Mouse (Mus musculus) urinary bladder, adult 2 months (tissue): ENCODE results near the gene Sost. TPM values are rescaled to one million over a fixed set of nuclear protein-coding genes. Genes with fewer than 3 reads are reported as not detected.
A peak's percentile ranks its signal among the peaks of the same experiment; 100 is the strongest.

ENCODE experiments used
- DNase-seq: peaks from one replicate; pipeline ENCODE4 v3.0.0; 2022; ENCODE audit warnings: low spot score
- polyA plus RNA-seq: library from polyadenylated mRNA; depleted of rRNA; stranded (reverse); fragments of >200 nt; gene quantifications from 2 replicates; pipeline ENCODE4 v1.2.3, GENCODE M21; 2012

Gene Sost
- polyA plus RNA-seq, 1 experiment: 0.03 TPM

DNA sequence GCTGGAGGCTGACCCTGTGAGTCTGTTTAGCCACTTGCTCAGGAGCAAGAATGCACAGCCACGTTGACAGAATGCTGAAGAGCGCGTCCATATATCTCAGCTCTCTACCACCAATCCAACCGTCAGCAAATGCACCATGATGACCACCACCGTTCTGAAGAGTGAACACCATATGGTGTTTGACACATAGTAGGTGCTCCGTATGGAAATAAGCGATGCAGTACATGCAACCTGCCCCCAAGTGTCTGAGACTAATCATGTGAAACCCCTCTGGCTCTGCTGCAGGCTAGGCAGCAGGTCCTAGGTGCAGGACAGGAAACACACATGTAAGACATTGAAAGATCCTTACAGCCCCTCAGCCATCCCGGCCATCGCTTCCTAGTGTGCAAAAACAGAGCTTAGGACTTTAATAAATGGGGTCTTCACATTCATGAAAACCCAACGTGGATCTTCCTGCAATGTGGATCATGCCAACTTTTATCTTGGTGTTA, 16.7 kb upstream of the Sost start:
- no peak for DNase-seq

DNA sequence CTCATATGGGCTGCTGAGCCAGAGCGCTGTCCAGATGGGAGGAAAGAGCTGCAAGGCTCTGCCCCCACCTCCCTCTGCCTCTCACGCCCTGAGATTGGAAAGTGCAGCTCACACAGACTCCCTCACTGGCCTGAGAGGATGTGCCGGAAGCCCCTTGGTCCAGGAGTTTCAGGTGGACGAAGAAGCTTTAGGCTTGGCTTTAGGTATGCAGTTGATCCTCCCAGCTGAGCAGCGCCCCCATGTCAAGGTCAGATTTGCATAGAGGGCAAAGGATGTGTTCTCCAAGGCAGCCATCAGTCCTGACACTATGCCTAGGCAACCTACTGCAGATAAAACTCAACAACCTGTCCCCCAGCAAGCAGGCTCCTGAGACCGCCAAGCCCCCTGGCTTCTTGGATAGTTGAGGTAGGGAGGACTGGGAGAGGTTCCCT, 16.2 kb upstream of the Sost start:
- no peak for DNase-seq

DNA sequence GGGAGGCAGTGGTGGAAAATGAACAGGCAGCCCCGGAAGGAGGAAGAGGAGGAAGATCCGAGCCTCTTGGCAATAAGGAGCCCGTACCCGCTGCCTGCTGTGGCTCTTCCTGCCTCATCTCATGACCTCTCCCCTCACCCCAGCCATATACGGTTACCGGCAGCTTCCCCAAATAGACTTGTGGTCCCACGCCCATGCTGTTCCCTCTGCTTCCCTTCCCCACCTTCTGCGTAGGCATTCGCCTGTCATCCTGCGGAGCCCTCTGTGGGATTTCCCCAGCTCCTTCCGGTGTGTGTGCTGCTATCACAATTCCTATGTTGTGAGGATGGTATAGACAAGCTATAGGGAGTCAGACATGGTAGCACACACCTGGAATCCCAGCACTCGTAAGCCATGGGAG, 15.0 kb upstream of the Sost start:
- no peak for DNase-seq

DNA sequence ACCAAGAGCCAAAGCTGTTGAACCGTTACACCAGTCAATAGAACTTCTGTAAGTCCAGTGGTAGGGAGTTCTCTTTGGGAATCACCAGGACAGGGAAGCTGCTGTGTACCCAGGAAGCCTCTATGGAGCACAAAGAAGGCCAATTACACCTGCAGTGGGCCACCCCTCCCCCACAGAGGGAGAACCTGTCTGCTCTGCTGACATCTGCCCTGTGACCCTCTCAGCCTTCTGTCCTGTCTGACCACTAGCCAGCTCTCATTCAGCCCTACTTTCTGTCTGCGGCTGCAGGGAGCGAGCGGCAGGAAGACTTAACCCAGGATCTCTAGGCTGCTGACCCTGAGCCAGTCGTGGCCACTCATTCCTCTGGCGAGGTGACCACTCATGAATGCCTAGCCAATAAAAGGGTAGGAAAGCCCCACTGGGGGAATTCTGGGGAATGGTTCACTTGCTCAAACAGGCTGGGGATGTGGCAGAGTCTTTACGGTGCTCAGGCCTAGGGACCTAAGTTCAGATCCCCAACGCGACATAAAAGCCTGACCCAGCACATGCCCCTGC, 13.9 kb upstream of the Sost start:
- DNase-seq: no peak

DNA sequence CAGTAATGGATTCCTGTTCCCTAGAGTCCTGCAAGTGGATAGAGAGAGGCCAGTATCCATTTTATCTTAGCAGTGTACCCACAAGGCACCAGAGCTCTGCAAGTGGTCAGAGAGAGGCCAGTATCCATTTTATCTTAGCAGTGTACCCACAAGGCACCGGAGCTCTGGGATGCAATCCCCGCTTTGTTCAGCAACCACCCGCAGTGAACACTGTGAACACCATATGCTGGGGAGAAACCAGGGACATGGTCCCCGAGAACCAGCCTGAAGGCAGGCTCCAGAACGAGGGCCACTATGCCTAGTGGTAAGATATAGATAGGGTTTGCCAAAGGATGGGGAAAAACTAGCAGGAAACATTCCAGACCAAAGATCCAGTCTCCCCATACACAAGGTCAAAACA, 12.3 kb upstream of the Sost start:
- DNase-seq: no peak

DNA sequence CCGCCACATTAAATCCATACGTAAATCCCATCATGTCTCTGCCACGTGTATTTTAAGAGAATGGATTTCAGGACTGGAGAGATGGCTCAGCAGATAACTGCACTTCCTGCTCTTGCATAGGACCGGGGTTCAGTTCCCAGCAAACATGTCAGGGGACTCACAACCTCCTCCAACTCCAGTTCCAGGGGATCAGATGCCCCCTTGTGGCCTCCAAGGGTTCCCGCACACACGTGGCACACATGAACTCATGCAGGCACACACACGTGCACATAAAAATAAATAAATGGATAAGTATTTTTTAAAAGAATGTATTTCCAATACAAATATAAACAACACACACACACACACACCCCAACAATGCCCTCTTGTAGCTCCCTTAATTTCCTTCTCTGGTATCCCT, 10.1 kb upstream of the Sost start:
- DNase-seq: no peak

DNA sequence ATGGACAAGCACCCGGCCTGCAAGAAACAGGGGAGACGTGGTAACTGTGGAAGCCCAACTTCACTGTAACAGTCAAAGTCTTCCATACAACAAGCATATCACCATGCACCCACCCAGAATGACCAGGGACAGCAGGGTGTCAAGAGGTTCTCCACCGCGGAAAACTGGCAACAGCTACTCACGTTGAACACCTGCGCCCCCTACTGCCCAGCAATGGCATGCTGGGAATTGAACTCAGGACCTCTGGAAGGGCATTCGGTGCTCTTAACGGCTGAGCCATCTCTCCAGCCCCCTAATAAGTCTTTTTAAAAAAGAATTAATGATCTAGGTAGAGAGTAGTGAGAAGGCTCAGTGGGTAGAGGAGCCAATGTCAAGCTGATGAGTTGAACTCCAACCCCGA, 8.1 kb upstream of the Sost start:
- DNase-seq: no peak

DNA sequence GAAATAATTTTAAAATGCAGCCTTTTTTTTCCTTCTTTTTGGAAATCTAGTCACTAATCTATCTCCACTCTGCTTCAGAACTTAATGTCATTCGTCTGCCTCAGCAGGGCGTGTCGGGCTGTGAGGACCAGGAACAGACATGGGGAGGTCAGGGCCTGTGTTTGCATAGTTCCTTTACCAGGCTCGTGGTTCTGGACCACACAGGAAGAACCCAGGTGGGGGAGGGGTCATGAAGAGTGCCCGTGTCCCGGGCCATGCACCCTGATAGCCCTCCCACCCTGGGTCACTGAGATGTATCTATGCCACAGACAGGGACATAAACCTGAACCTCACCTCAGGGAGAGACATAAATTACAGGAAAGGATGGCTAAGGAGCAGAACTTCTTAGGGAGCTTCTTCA, 7.4 kb upstream of the Sost start:
- DNase-seq: no peak

DNA sequence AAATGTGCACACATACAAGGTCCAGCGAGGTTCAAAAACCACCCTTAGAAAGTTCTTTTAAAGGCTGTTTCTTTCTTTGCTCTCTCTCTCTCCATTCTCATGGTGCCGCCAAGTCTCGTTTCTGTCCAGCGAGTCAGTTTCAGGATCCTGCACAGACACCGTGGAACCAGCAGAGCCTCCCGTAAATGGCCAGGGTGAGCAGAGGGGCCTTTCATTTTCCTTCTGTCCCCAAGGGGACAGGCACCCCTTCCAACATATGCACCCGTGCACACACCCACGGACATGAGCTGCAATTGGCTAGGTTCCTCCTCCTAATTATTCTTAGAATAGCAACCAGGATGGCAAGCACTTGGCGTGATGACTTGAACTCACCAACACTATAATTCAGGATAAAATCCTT, 6.7 kb upstream of the Sost start:
- no peak for DNase-seq

DNA sequence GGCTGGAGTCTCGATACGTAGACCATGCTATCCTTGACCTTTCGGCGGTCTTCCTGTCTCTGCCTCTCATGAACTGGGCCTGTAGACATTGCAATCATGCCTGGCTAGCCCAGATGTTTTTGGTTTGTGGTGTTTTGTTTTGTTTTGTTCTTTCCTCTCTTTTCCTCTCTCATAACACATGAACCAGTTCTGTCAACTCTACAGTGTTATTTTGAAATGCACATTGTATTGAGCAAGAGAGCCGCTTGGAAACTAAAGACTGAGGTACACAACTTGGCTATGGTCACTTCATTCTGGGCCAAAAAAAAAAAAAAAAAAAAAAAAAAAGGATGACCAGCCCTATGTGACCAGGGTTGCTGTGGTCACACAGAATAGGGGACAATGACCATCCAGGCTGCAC, 5.8 kb upstream of the Sost start:
- no peak for DNase-seq

DNA sequence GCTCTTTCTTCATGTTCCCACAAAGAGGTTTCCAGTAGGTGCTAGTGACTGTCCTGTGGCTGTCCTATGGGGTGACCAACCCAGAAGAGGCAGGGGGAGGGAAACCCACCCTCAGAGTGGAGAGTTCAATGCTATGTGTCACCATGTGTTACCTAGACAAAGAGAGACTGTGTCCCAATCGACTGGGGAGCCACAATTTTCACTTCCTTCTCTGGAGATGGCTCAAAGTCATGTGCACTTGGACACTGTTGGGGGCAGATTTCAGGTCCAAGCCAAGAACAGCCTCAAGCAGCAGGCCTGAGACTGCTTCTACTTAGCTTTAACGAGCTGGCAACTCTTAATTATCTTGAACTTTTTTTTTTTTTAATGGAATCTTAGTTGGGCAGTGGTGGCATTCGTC, 5.3 kb upstream of the Sost start:
- no peak for DNase-seq

DNA sequence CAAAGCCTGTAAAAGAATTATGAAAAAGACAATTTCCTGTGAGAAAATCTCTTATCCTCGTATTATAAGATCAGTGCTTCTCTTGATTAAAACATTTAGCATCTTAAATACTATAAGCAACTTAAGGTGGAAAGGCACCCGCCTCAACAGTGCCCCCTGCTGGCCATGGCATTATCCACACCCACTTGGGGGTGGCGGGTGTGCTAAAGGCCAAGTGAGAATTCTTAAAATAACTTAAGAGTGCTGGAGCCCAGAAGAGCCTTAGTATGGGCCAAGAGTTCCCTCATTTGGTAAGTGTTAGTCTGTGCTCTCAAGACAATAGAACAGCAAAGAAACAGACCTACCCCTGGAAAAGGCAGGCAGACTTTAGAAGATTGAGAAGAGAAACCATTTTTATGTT, 4.6 kb upstream of the Sost start:
- no peak for DNase-seq

DNA sequence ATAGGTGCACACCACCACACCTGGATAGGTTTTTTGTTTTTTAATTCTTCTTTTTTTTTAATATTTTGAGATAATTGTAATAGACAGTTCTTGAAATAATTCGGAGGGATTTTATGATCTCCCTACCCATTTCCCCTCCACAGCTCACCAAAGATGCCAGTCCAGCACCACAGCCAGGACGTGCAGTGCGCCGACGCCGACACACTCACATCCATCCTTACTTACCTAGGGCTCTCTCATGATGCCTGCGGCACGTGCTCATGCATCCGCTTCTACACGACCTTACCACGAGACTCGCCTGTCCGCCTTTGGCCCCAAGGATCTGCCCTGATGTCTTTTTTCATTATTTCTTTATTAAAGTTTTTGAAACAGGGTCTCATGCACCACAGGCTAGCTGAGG, 3.0 kb upstream of the Sost start:
- no peak for DNase-seq

DNA sequence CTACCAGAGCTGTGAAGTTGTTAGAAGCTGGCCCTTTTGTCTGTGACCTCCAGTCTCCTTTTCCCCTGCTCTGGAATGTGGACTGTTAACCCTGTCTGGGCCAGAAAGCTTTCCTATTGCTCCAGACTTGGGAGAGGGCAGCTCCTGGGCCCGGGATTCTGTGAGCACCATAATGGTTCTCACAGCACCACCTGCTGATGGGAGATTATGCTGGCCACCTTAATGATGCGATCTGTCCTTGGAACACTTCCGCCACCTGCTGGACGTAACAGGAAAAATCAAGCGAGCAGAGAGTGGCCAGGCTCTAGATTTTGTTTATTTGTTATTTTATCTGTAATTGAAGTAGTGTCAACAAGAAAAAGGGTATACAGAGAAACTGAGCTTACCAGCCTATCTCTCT, 2.0 kb upstream of the Sost start:
- DNase-seq: peak; percentile 42

DNA sequence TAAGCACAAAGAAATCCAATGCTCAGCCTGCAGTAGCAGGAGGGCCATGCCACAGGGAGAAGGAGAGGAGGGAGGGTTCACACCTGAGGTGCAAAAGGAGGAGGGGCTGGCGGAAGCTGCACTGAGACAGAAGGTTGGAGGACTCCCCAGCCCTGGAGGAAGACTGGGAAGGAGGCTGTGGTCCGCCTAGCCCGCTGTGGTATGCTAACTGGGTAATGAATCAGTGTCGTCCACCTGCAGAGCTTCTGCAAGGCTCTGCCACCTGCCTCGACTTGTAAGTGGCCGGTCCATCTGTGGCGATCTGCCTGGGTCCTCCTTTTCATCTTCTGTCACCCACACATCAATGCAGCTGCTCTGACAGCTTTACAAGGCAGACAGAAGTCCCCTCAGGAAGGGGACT, 1.5 kb upstream of the Sost start:
- DNase-seq: no peak

DNA sequence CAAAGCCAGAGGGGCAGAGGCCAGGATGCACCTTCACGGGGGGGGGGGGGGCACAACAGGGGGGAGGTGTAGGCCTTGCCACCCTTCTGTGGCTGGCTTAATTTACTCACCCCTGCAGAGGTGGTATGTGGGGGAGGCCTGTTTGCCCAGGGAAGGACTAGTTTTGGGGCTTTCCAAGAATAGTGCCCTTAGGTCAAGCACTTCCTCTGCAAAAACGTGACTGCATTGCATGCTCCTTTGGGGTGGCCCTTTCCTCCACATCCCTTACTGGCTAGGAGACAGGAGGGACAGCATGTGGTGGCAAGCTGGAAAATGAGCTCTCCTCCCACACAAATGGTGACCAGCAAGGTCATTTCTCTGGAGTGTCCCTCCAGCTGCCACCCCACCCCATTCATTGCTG, 1.3 kb downstream of the Sost start:
- no peak for DNase-seq

DNA sequence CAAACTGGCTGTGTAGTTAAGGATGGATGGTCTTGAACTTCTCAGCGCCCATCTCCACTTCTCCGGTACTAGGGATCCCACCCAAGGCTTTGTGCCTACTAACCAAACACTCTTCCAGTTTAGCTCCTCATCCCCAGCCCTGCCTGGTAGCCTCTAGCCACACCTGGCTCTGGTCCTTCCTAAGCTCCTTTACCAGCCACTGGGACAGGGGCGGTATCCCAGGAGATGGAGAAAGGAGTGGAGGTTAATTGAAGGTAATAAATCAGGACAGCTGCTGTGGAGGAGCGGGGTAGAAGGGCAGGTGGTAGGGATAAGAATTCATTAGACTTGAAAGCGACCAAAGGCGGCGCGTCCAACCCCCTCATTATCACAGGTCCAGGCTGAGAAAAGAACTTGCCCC, 2.2 kb downstream of the Sost start:
- DNase-seq: no peak

DNA sequence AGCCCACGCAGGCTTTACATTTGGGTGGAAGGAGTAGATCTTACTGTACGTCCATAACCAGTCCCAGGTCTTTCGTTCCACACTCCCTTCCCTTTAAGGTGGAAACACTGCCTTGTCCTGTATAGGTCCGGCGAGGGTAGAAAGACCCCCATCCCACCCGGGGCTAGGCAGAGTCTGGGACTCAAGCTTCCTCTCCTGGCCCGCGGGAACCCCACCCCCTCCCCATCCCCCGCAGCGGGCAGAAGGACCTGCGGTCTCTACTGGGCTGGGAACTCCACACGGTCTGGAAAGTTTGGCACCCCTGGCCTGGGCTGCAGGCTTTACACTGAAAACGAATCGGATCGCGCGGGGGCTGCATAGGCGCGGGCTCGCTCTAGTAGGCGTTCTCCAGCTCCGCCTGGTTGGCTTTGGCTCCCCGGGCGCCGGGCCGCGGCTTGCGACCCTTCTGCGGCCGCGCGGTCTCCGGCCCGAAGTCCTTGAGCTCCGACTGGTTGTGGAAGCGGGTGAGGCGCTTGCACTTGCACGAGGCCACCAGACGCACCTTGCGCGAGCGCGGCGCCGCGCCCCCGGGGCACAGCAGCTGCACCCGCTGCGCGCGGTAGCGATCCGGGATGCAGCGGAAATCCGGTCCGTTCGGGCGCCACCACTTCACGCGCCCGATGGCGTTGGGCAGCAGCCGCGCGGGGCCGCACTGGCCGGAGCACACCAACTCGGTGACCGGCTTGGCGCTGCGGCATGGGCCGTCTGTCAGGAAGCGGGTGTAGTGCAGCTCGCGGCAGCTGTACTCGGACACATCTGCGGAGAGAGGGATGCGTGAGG, 3.1 kb downstream of the Sost start:
- DNase-seq: peak; percentile 30

DNA sequence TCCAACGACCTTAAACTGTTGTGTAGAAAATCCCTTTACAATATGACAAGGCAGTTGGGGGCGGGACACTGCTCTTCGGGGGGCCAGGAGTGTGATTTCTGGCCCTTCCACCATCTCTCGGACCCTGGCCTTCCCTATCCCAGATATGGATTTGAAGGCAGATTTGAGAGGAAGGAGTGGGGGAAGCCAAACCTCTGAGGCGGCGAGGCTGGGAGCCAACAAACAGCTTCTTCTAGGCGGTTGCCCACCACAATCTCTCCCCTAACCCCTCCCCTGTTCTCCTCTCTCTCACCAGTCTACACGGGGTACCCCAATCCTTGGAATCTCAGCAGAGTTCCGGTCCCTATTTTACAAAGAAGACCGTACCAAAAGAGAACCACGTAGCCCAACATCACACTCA, 3.8 kb downstream of the Sost start:
- DNase-seq: no peak

DNA sequence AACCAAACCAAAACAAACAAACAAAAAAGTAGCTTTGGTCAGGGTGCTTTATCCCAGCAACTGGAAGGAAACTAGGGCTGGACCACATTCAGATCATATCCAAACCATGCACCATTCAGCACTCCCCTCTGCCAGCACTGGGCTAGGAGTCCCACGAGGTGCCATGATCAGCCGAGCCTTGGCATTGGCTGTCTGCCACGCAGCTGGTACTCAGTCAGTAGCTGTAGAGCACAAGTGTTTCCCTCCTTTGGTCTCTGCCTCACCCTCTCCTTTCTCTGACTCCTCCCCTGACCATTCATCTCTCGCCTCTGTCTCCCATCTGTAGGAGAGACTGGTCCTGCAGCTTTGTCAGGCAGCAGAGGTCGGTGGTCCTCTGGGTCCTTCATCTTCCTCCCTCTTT, 9.3 kb downstream of the Sost start:
- DNase-seq: no peak

DNA sequence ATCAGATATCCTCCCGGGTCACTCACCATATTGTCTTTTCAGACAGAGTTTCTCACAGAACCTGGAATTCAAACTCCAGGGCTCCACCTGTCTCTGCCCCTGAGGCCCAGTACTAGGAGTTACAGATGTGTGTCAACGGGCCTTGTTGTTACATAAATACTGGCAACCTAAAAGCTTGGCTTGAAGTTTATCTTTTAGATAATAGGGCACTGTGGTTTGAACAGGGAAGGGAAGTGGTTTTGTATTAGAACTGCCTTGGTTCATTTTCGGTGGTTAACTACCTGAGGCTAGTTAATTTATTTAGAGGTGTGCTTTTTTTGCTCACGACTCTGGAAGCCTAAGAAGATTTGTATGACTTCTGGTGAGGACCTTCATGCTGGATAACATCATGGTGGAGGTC, 13.4 kb downstream of the Sost start:
- DNase-seq: no peak

DNA sequence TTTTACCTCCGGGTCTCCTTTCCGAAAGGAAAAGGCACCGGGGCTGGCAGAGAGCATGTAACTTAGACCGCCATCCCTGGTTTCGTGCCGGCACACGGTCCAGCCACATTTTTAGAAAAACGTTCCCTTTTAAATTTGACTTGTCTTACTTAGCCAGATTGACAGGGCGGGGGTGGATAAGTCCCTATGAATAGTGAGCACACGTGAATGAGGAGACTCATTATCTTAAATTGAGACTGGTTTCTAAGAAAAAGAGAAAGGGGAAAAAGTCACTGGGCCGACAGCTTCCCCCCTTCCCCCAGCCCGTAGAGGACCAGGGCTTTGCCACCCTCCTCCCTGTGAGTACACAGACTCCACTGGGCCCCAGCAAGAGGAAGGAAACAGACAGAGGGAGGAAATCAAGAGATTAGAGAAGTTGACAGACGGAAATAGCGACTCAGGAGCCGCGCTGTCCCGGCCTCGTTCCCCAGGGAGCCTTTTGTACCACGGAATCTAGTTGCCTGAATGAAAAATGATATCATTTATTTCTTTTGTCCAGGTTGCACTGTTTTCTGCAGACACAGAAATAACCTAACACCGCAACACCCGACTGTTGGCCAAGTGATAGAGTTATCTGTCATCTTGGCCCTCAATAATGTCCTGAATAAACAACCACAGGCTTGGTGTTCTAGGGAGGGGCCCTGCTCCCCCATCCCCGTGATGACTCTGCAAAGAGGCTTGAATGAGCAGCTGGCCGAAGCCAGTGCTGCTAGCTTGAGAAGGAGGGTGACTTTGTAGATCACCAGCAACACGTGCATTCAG, 14.1 kb downstream of the Sost start:
- no peak for DNase-seq

DNA sequence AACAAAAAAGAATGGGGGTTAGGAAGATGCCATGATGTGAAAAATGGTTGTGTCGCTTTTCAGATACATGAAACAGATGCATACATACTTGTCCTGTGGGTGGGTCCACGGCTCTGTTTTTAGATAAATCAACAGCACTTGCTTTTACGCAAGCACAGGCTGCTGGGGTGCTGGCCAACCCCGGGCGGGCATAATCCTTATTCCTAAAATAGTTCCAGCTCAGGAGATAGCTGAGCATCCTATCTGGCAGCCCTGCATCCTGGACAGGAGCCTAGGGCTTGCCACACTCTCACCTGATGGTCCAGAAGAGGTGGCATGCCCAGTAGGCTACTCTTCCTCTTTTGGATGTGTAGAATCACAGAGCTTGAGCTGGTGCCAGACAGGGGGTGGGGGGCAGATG, 16.8 kb downstream of the Sost start:
- DNase-seq: no peak
